Mouse (Mus musculus): ENCODE results near the gene BC017158. TPM values are rescaled to one million over a fixed set of nuclear protein-coding genes. Genes with fewer than 3 reads are reported as not detected.
A peak's percentile ranks its signal among the peaks of the same experiment; 100 is the strongest.

Gene BC017158
- polyA plus RNA-seq, 1 experiment from 2014 or later: 9.6 TPM

GRCm38 (mm10) chr7:128244410-128245025, 53.5 kb downstream of the BC017158 start:
- Histone ChIP-seq H3K9me3 (ENCODE audit: low read length) (no peaks in the 10 kb centered on the region), H3K9ac (replicated peaks) (no peak overlapping the region), H3K27me3 (ENCODE audit: insufficient read depth, low read length) (peaks cover 5% of the 10 kb centered on the region; the same call in 1 of the 2 replicates), H3K4me2 (ENCODE audit: low read depth, low read length) (no peak overlapping the region), H3K4me1 (ENCODE audit: insufficient read depth) (peaks cover 8% of the 10 kb centered on the region), H3K27ac (ENCODE audit: low read depth) (no peak overlapping the region), H3K4me3 (ENCODE audit: low read depth, low read length) (no peak overlapping the region), H3K36me3 (replicated peaks; ENCODE audit: insufficient read depth, low read length) (peaks cover 39% of the 10 kb centered on the region)
- no peak for DNase-seq
- ATAC-seq: no peak
- TF ChIP-seq EP300 (IDR thresholded peaks at IDR 0.05; ENCODE audit: low read depth): no peak
- TF ChIP-seq CTCF (IDR thresholded peaks at IDR 0.05; ENCODE audit: low read depth): no peak
- WGBS (ENCODE audit: insufficient replicate concordance): 89% methylated on average over 18 of the region's 18 CpGs

- Histone ChIP-seq H3K36me3 (replicated peaks; ENCODE audit: insufficient read depth, low read length) (peaks cover 40% of the 10 kb centered on the region), H3K4me3 (ENCODE audit: low read depth, low read length) (no peak overlapping the region), H3K9ac (replicated peaks) (no peak overlapping the region), H3K4me1 (ENCODE audit: insufficient read depth) (peaks cover 12% of the 10 kb centered on the region), H3K4me2 (ENCODE audit: low read depth, low read length) (no peak overlapping the region), H3K27ac (ENCODE audit: low read depth) (no peak overlapping the region), H3K9me3 (ENCODE audit: low read length) (no peaks in the 10 kb centered on the region), H3K27me3 (ENCODE audit: insufficient read depth, low read length) (peaks cover 5% of the 10 kb centered on the region; the same call in 1 of the 2 replicates)
- 78% methylated on average over 10 of the region's 10 CpGs for WGBS (ENCODE audit: insufficient replicate concordance)
- no peak for TF ChIP-seq EP300 (IDR thresholded peaks at IDR 0.05; ENCODE audit: low read depth)
- no peak for TF ChIP-seq CTCF (IDR thresholded peaks at IDR 0.05; ENCODE audit: low read depth)
- ATAC-seq (no peak), DNase-seq (no peak)
Measured at GRCm38 (mm10) chr7:128243921-128244320, 54.0 kb downstream of the BC017158 start.

GRCm38 (mm10) chr7:128242331-128242730, 55.6 kb downstream of the BC017158 start:
- H3K36me3 ChIP-seq (replicated peaks; ENCODE audit: insufficient read depth, low read length): peaks cover 40% of the 10 kb centered on the region
- H3K4me2 ChIP-seq (ENCODE audit: low read depth, low read length): no peak overlapping the region
- H3K27ac ChIP-seq (ENCODE audit: low read depth): no peak overlapping the region
- DNase-seq (no peak), ATAC-seq (no peak)
- H3K27me3 ChIP-seq (ENCODE audit: insufficient read depth, low read length): peaks cover 5% of the 10 kb centered on the region; the same call in 1 of the 2 replicates
- peaks cover 17% of the 10 kb centered on the region for H3K4me1 ChIP-seq (ENCODE audit: insufficient read depth)
- H3K9me3 ChIP-seq (ENCODE audit: low read length): no peaks in the 10 kb centered on the region
- WGBS (ENCODE audit: insufficient replicate concordance): 89% methylated on average over 16 of the region's 16 CpGs
- no peak overlapping the region for H3K4me3 ChIP-seq (ENCODE audit: low read depth, low read length)
- TF ChIP-seq EP300 (IDR thresholded peaks at IDR 0.05; ENCODE audit: low read depth) (no peak), CTCF (IDR thresholded peaks at IDR 0.05; ENCODE audit: low read depth) (no peak)
- H3K9ac ChIP-seq (replicated peaks): no peak overlapping the region

GRCm38 (mm10) chr7:128240131-128240784, 57.7 kb downstream of the BC017158 start:
- no peaks in the 10 kb centered on the region for H3K9me3 ChIP-seq (ENCODE audit: low read length)
- no peak overlapping the region; the same call in 1 of the 2 replicates for H3K9ac ChIP-seq (replicated peaks)
- 91% methylated on average over 27 of the region's 27 CpGs for WGBS (ENCODE audit: insufficient replicate concordance)
- H3K4me1 ChIP-seq (ENCODE audit: insufficient read depth): peaks cover 15% of the 10 kb centered on the region
- no peak overlapping the region for H3K27ac ChIP-seq (ENCODE audit: low read depth)
- DNase-seq (no peak), ATAC-seq (no peak)
- no peak overlapping the region for H3K4me2 ChIP-seq (ENCODE audit: low read depth, low read length)
- no peaks in the 10 kb centered on the region for H3K27me3 ChIP-seq (ENCODE audit: insufficient read depth, low read length)
- H3K36me3 ChIP-seq (replicated peaks; ENCODE audit: insufficient read depth, low read length): peaks cover 40% of the 10 kb centered on the region
- H3K4me3 ChIP-seq (ENCODE audit: low read depth, low read length): no peak overlapping the region
- TF ChIP-seq EP300 (IDR thresholded peaks at IDR 0.05; ENCODE audit: low read depth): no peak
- no peak for TF ChIP-seq CTCF (IDR thresholded peaks at IDR 0.05; ENCODE audit: low read depth)

- H3K27me3 ChIP-seq (ENCODE audit: insufficient read depth, low read length): no peaks in the 10 kb centered on the region
- DNase-seq: peak; percentile 58
- H3K36me3 ChIP-seq (replicated peaks; ENCODE audit: insufficient read depth, low read length): peaks cover 31% of the 10 kb centered on the region
- 30% methylated on average over 4 of the region's 4 CpGs for WGBS (ENCODE audit: insufficient replicate concordance)
- peak overlapping the region; percentile 48; the same call in 1 of the 2 replicates for H3K9ac ChIP-seq (replicated peaks)
- no peak for ATAC-seq
- peaks cover 15% of the 10 kb centered on the region for H3K4me1 ChIP-seq (ENCODE audit: insufficient read depth)
- peak overlapping the region; percentile 83 for H3K4me2 ChIP-seq (ENCODE audit: low read depth, low read length)
- peak overlapping the region; percentile 95; the same call in 1 of the 2 replicates for H3K27ac ChIP-seq (ENCODE audit: low read depth)
- H3K9me3 ChIP-seq (ENCODE audit: low read length): no peaks in the 10 kb centered on the region
- TF ChIP-seq EP300 (IDR thresholded peaks at IDR 0.05; ENCODE audit: low read depth): no peak
- TF ChIP-seq CTCF (IDR thresholded peaks at IDR 0.05; ENCODE audit: low read depth): peak; percentile 74
- peak overlapping the region; percentile 81 for H3K4me3 ChIP-seq (ENCODE audit: low read depth, low read length)
Measured at GRCm38 (mm10) chr7:128238991-128239390, 59.0 kb downstream of the BC017158 start.

- Histone ChIP-seq H3K9me3 (ENCODE audit: low read length) (no peaks in the 10 kb centered on the region), H3K9ac (replicated peaks) (peak within 1 kb of the TSS; percentile 88), H3K36me3 (replicated peaks; ENCODE audit: insufficient read depth, low read length) (peaks cover 29% of the 10 kb centered on the region), H3K4me2 (ENCODE audit: low read depth, low read length) (peak within 1 kb of the TSS; percentile 83), H3K4me3 (ENCODE audit: low read depth, low read length) (peak within 1 kb of the TSS; percentile 81), H3K27ac (ENCODE audit: low read depth) (peak within 1 kb of the TSS; percentile 95), H3K27me3 (ENCODE audit: insufficient read depth, low read length) (no peaks in the 10 kb centered on the region), H3K4me1 (ENCODE audit: insufficient read depth) (peaks cover 15% of the 10 kb centered on the region)
- ATAC-seq: peak; percentile 88
- peak; percentile 48; the same call in 1 of the 2 replicates for TF ChIP-seq CTCF (IDR thresholded peaks at IDR 0.05; ENCODE audit: low read depth)
- TF ChIP-seq EP300 (IDR thresholded peaks at IDR 0.05; ENCODE audit: low read depth): peak; percentile 43; the same call in 1 of the 2 replicates
- 0% methylated on average over 63 of the region's 72 CpGs for WGBS (ENCODE audit: insufficient replicate concordance)
- peak; percentile 100 for DNase-seq
Measured at GRCm38 (mm10) chr7:128237927-128238778, 59.8 kb downstream of the BC017158 start, which contains the start of gene 9130023H24Rik. 9130023H24Rik (minus strand) TSS chr7:128238031.
